Mouse (Mus musculus) MEL (cell line): ENCODE measurements around the gene Kcnj9.

ENCODE experiments used
- CTCF ChIP-seq, 3 experiments: IDR thresholded peaks in 2 of 3; conservative IDR thresholded peaks in 1 of 3; 2 replicates each; pipeline ENCODE4 v1.5.1; 2011 to 2012; ENCODE audit warnings: low read length in 3 of 3, low read depth in 2 of 3, mild to moderate bottlenecking in 2 of 3, improper control_type of control experiment in 1 of 3, inconsistent platforms in 1 of 3, mixed read lengths in 1 of 3, moderate library complexity in 1 of 3; ENCODE audit not compliant: control insufficient read depth in 1 of 3, insufficient read depth in 1 of 3, poor library complexity in 1 of 3, severe bottlenecking in 1 of 3
- SIN3A ChIP-seq: IDR thresholded peaks from 2 replicates; pipeline ENCODE4 v1.6.1; 2012; ENCODE audit warnings: low read length, improper control_type of control experiment, inconsistent platforms

DNA sequence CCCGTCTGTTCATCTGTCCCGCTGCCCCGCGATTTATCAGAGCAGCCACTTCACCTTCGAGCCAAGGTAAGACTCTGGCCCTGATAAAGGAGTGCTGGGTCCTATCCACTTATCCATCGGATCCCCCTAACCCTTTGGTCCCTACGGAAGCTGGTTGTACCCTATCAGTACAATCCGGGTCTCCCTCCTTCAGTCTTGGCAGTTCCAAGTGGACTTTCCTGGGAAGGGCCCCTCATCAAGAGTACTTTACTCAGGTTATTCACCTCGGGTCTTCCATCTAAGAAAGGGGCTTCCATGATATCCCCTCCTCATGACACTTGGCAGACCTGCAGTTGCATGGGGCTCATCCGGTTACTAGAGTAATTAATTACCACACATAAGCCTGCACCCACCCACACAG lies 12.3 kb upstream of the Kcnj9 start:
- TF ChIP-seq SIN3A (no peak), CTCF (IDR thresholded peaks at IDR 0.05 in 2 of 3, conservative IDR thresholded peaks at IDR 0.05 in 1 of 3; ENCODE audit: control insufficient read depth in 1 of 3, insufficient read depth in 1 of 3, low read depth in 2 of 3, low read length in 3 of 3, poor library complexity in 1 of 3, severe bottlenecking in 1 of 3) (no peak)
